Comparison of ENCODE assay signal across 25 mouse cellular contexts in genomic region chr13:72992589-72993409, GRCm38 (mm10).
DNase-seq lines count a peak whose midpoint lies in the region; ATAC-seq and TF ChIP-seq lines count a peak whose summit lies in the region.
"Had no signal": no experiment of that assay in that cellular context is flagged by ENCODE, and none has a peak within 500 bp of the region (broad histone marks: within the 10 kb centered on the region; RNA-seq: fewer than 3 reads in every experiment).

No protein-coding gene starts in this region.

- no peak overlapping the region for H3K4me2 ChIP-seq in midbrain, postnatal 0 days (ENCODE audit: low read depth, low read length, poor library complexity, severe bottlenecking)
- H3K4me2 ChIP-seq in midbrain, embryonic 16.5 days (ENCODE audit: low read length), result no peak overlapping the region
- no peak overlapping the region for H3K4me2 ChIP-seq in hindbrain, embryonic 14.5 days (replicated peaks)
- H3K4me2 ChIP-seq in neural tube, embryonic 12.5 days (replicated peaks), result peak overlapping the region; percentile 5; the same call in 1 of the 2 replicates
- H3K4me2 ChIP-seq in liver, embryonic 11.5 days, result no peak overlapping the region
- H3K4me2 ChIP-seq: embryonic facial prominence, embryonic 13.5 days; midbrain, embryonic 11.5 days; stomach, embryonic 15.5 days had no signal

- H3K4me1 ChIP-seq in midbrain, postnatal 0 days (ENCODE audit: insufficient read depth, low read length), result no peaks in the 10 kb centered on the region
- no peaks in the 10 kb centered on the region for H3K4me1 ChIP-seq in midbrain, embryonic 16.5 days (ENCODE audit: control insufficient read depth, insufficient read depth, low read length)
- peaks cover 19% of the 10 kb centered on the region for H3K4me1 ChIP-seq in hindbrain, embryonic 14.5 days (replicated peaks; ENCODE audit: control insufficient read depth, insufficient read depth, low read length)
- peaks cover 15% of the 10 kb centered on the region for H3K4me1 ChIP-seq in neural tube, embryonic 12.5 days
- no peaks in the 10 kb centered on the region for H3K4me1 ChIP-seq in liver, embryonic 11.5 days (replicated peaks; ENCODE audit: control insufficient read depth, insufficient read depth, low read length)
- H3K4me1 ChIP-seq: embryonic facial prominence, embryonic 13.5 days; heart, embryonic 10.5 days; limb, embryonic 10.5 days; stomach, embryonic 15.5 days had no signal

- no peaks in the 10 kb centered on the region for H3K9me3 ChIP-seq in midbrain, postnatal 0 days (ENCODE audit: low read length)
- no peaks in the 10 kb centered on the region for H3K9me3 ChIP-seq in midbrain, embryonic 16.5 days (replicated peaks; ENCODE audit: control insufficient read depth, low read length, poor library complexity, severe bottlenecking)
- H3K9me3 ChIP-seq in hindbrain, embryonic 14.5 days (ENCODE audit: control insufficient read depth, low read length), result no peaks in the 10 kb centered on the region
- H3K9me3 ChIP-seq in neural tube, embryonic 12.5 days, result no peaks in the 10 kb centered on the region
- no peaks in the 10 kb centered on the region for H3K9me3 ChIP-seq in liver, embryonic 11.5 days (ENCODE audit: control insufficient read depth, low read length)
- H3K9me3 ChIP-seq: embryonic facial prominence, embryonic 13.5 days; heart, embryonic 10.5 days; limb, embryonic 10.5 days; stomach, embryonic 15.5 days had no signal

- H3K27ac ChIP-seq in midbrain, postnatal 0 days (ENCODE audit: low read depth, low read length), result no peak overlapping the region
- H3K27ac ChIP-seq in midbrain, embryonic 16.5 days (ENCODE audit: low read length), result no peak overlapping the region
- H3K27ac ChIP-seq in hindbrain, embryonic 14.5 days, result peak overlapping the region; percentile 44; the same call in 1 of the 2 replicates
- H3K27ac ChIP-seq in neural tube, embryonic 12.5 days, result no peak overlapping the region
- H3K27ac ChIP-seq in liver, embryonic 11.5 days (ENCODE audit: low read depth, low read length), result no peak overlapping the region
- H3K27ac ChIP-seq: embryonic facial prominence, embryonic 13.5 days; heart, embryonic 10.5 days; limb, embryonic 10.5 days; stomach, embryonic 15.5 days had no signal

- no peak overlapping the region for H3K9ac ChIP-seq in midbrain, postnatal 0 days (replicated peaks; ENCODE audit: low read length, poor library complexity, severe bottlenecking)
- no peak overlapping the region for H3K9ac ChIP-seq in midbrain, embryonic 16.5 days (ENCODE audit: low read depth, low read length)
- H3K9ac ChIP-seq in hindbrain, embryonic 14.5 days, result no peak overlapping the region
- no peak overlapping the region for H3K9ac ChIP-seq in neural tube, embryonic 12.5 days
- H3K9ac ChIP-seq in liver, embryonic 11.5 days (ENCODE audit: low read depth, low read length), result no peak overlapping the region
- H3K9ac ChIP-seq: embryonic facial prominence, embryonic 13.5 days; stomach, embryonic 15.5 days had no signal

- no peak for ATAC-seq in midbrain, postnatal 0 days (ENCODE audit: low FRiP score)
- no peak; the same call in 1 of the 2 replicates for ATAC-seq in midbrain, embryonic 16.5 days
- peak; percentile 48; the same call in 1 of the 2 replicates for ATAC-seq in hindbrain, embryonic 14.5 days (ENCODE audit: low FRiP score)
- ATAC-seq in neural tube, embryonic 12.5 days (ENCODE audit: low FRiP score, low read depth), result peak; percentile 85
- ATAC-seq in liver, embryonic 11.5 days (replicated peaks; ENCODE audit: low FRiP score), result no peak
- ATAC-seq: forebrain, embryonic 16.5 days had no signal

- no peak for TF ChIP-seq CTCF in midbrain, postnatal 0 days (IDR thresholded peaks at IDR 0.05)

- no peaks in the 10 kb centered on the region for H3K27me3 ChIP-seq in midbrain, postnatal 0 days (ENCODE audit: insufficient read depth, low read length)
- no peaks in the 10 kb centered on the region; the same call in 1 of the 2 replicates for H3K27me3 ChIP-seq in midbrain, embryonic 16.5 days (ENCODE audit: control insufficient read depth, insufficient read depth, low read depth, low read length)
- H3K27me3 ChIP-seq in hindbrain, embryonic 14.5 days (ENCODE audit: control insufficient read depth, insufficient read depth, low read length), result no peaks in the 10 kb centered on the region; the same call in 1 of the 2 replicates
- H3K27me3 ChIP-seq in neural tube, embryonic 12.5 days (replicated peaks), result peaks cover 5% of the 10 kb centered on the region
- H3K27me3 ChIP-seq in liver, embryonic 11.5 days (replicated peaks; ENCODE audit: control insufficient read depth, insufficient read depth, low read length), result no peaks in the 10 kb centered on the region
- H3K27me3 ChIP-seq: embryonic facial prominence, embryonic 13.5 days; stomach, embryonic 15.5 days had no signal

- WGBS in midbrain, postnatal 0 days, result 69% methylated on average over 17 of the region's 17 CpGs
- 72% methylated on average over 17 of the region's 17 CpGs for WGBS in midbrain, embryonic 16.5 days
- 30% methylated on average over 17 of the region's 17 CpGs for WGBS in hindbrain, embryonic 14.5 days
- WGBS in neural tube, embryonic 12.5 days, result 43% methylated on average over 17 of the region's 17 CpGs
- 73% methylated on average over 17 of the region's 17 CpGs for WGBS in liver, embryonic 11.5 days

- H3K4me3 ChIP-seq in midbrain, postnatal 0 days (ENCODE audit: low read depth, low read length), result no peak overlapping the region
- no peak overlapping the region for H3K4me3 ChIP-seq in midbrain, embryonic 16.5 days (ENCODE audit: low read depth, low read length)
- H3K4me3 ChIP-seq in hindbrain, embryonic 14.5 days (replicated peaks; ENCODE audit: low read length), result no peak overlapping the region
- no peak overlapping the region for H3K4me3 ChIP-seq in neural tube, embryonic 12.5 days
- H3K4me3 ChIP-seq in liver, embryonic 11.5 days (ENCODE audit: low read depth, low read length), result no peak overlapping the region
- H3K4me3 ChIP-seq: embryonic facial prominence, embryonic 13.5 days; heart, embryonic 10.5 days; limb, embryonic 10.5 days; stomach, embryonic 15.5 days had no signal

- peak; percentile 38 for DNase-seq in midbrain, postnatal 0 days (ENCODE audit: low spot score)
- peak; percentile 47 for DNase-seq in embryo, embryonic 11 days
- peak; percentile 44 for DNase-seq in hindbrain, embryonic 14.5 days (ENCODE audit: low spot score)
- DNase-seq in retina, embryonic 14.5 days (ENCODE audit: low spot score), result no peak
- no peak for DNase-seq in layer of hippocampus, postnatal 14 days (ENCODE audit: low spot score in 2 of 2)
- DNase-seq in liver, embryonic 11.5 days (ENCODE audit: low spot score), result no peak
- DNase-seq: B cell, adult 2 months; cerebellum, adult 8-10 months; gastrocnemius, postnatal 36 days; heart, postnatal 10 days; kidney, adult 9 months; kidney, postnatal 36 days; layer of hippocampus, adult 9-11 months; lung, adult 2 months; lung, postnatal 36 days; right cerebral cortex, postnatal 14 days; spleen, adult 18-20 months had no signal

- no peaks in the 10 kb centered on the region for H3K36me3 ChIP-seq in midbrain, postnatal 0 days (ENCODE audit: insufficient read depth, low read length)
- H3K36me3 ChIP-seq in midbrain, embryonic 16.5 days (ENCODE audit: control insufficient read depth, insufficient read depth, low read length), result no peaks in the 10 kb centered on the region
- H3K36me3 ChIP-seq in hindbrain, embryonic 14.5 days (replicated peaks; ENCODE audit: control insufficient read depth, insufficient read depth), result no peaks in the 10 kb centered on the region
- no peaks in the 10 kb centered on the region for H3K36me3 ChIP-seq in neural tube, embryonic 12.5 days
- no peaks in the 10 kb centered on the region for H3K36me3 ChIP-seq in liver, embryonic 11.5 days (ENCODE audit: control insufficient read depth, insufficient read depth, low read length)
- H3K36me3 ChIP-seq: embryonic facial prominence, embryonic 13.5 days; heart, embryonic 10.5 days; limb, embryonic 10.5 days; stomach, embryonic 15.5 days had no signal

Comparison
In these comparisons a context has a peak if more than half of its experiments do, and no peak if none do; other contexts are left out.
1. ATAC-seq: peak in hindbrain, embryonic 14.5 days (single experiment) and neural tube, embryonic 12.5 days (single experiment); none in midbrain, postnatal 0 days (single experiment), midbrain, embryonic 16.5 days (single experiment) and liver, embryonic 11.5 days (single experiment).
2. DNase-seq: peak in midbrain, postnatal 0 days (single experiment), embryo, embryonic 11 days (single experiment) and hindbrain, embryonic 14.5 days (single experiment); none in retina, embryonic 14.5 days (single experiment), layer of hippocampus, postnatal 14 days (0 of 2) and liver, embryonic 11.5 days (single experiment).